Mouse (Mus musculus) myocyte (in vitro differentiated cells): ENCODE results near the gene Kremen1. TPM values are rescaled to one million over a fixed set of nuclear protein-coding genes. Genes with fewer than 3 reads are reported as not detected.

Source experiments
- H3K27me3 ChIP-seq: one replicate; pipeline ENCODE4 v1.6.1; 2011; ENCODE audit not compliant: control insufficient read depth, insufficient read depth, insufficient read length
- H3K36me3 ChIP-seq: one replicate; pipeline ENCODE4 v1.6.1; 2011; ENCODE audit not compliant: control insufficient read depth, insufficient read depth
- H3K4me2 ChIP-seq: one replicate; pipeline ENCODE4 v1.6.1; 2011; ENCODE audit warnings: low read depth, control low read depth
- H3K4me3 ChIP-seq: one replicate; pipeline ENCODE4 v1.5.1; 2011; ENCODE audit warnings: mild to moderate bottlenecking, control low read depth, moderate library complexity
- H3K79me2 ChIP-seq: one replicate; pipeline ENCODE4 v1.6.1; 2011; ENCODE audit not compliant: control insufficient read depth, insufficient read depth
- H3ac ChIP-seq: one replicate; pipeline ENCODE4 v1.6.1; 2011; ENCODE audit not compliant: control insufficient read depth, insufficient read length
- CEBPB ChIP-seq: IDR thresholded peaks from 2 replicates; pipeline ENCODE4 v1.6.1; 2011; ENCODE audit warnings: mild to moderate bottlenecking, moderate library complexity; ENCODE audit not compliant: poor library complexity, insufficient read depth, severe bottlenecking
- E2F4 ChIP-seq: IDR thresholded peaks from one replicate; pipeline ENCODE4 v1.6.1; 2011; ENCODE audit warnings: mild to moderate bottlenecking, control low read depth, moderate library complexity; ENCODE audit not compliant: insufficient read depth
- MAX ChIP-seq: IDR thresholded peaks from one replicate; pipeline ENCODE4 v1.6.1; 2011; ENCODE audit warnings: low read depth, mild to moderate bottlenecking, control low read depth
- MYOD1 ChIP-seq, 3 experiments: IDR thresholded peaks; one replicate each; pipeline ENCODE4 v1.6.1; 2011; ENCODE audit warnings: control low read depth in 2 of 3, low read depth in 2 of 3, mild to moderate bottlenecking in 2 of 3, moderate library complexity in 1 of 3; ENCODE audit not compliant: insufficient read length in 2 of 3, control insufficient read depth in 1 of 3
- MYOG ChIP-seq, 3 experiments: IDR thresholded peaks; one replicate each; pipeline ENCODE4 v1.6.1; 2011; ENCODE audit warnings: control low read depth in 2 of 3, low read depth in 2 of 3, mild to moderate bottlenecking in 2 of 3; ENCODE audit not compliant: insufficient read length in 2 of 3, control insufficient read depth in 1 of 3, insufficient read depth in 1 of 3
- POLR2A ChIP-seq: IDR thresholded peaks from one replicate; pipeline ENCODE4 v1.6.1; 2011; ENCODE audit warnings: low read depth, mild to moderate bottlenecking, control low read depth, moderate library complexity; ENCODE audit not compliant: insufficient read length
- POLR2AphosphoS2 ChIP-seq: IDR thresholded peaks from one replicate; pipeline ENCODE4 v1.6.1; 2011; ENCODE audit warnings: low read depth, control low read depth; ENCODE audit not compliant: insufficient read length
- REST ChIP-seq: IDR thresholded peaks from one replicate; pipeline ENCODE4 v1.6.1; 2011; ENCODE audit warnings: mild to moderate bottlenecking, control low read depth, moderate library complexity; ENCODE audit not compliant: insufficient read depth, insufficient read length
- SRF ChIP-seq: IDR thresholded peaks from one replicate; pipeline ENCODE4 v1.6.1; 2011; ENCODE audit warnings: low read depth; ENCODE audit not compliant: control insufficient read depth, insufficient read length
- TCF12 ChIP-seq: IDR thresholded peaks from one replicate; pipeline ENCODE4 v1.6.1; 2011; ENCODE audit warnings: mild to moderate bottlenecking, control low read depth; ENCODE audit not compliant: poor library complexity, insufficient read depth, severe bottlenecking
- TCF3 ChIP-seq: IDR thresholded peaks from one replicate; pipeline ENCODE4 v1.6.1; 2011; ENCODE audit warnings: low read depth, control low read depth; ENCODE audit not compliant: insufficient read length
- USF1 ChIP-seq: IDR thresholded peaks from one replicate; pipeline ENCODE4 v1.6.1; 2011; ENCODE audit warnings: low read depth, mild to moderate bottlenecking, control low read depth, moderate library complexity
- polyA plus RNA-seq: library from polyadenylated mRNA; unstranded; fragments of >200 nt; fragmentation: generic; extraction: Trizol; gene quantifications from one replicate; pipeline ENCODE4 v1.2.1, GENCODE M21; 2012; ENCODE audit warnings: missing spikeins

Kremen1 gene
- polyA plus RNA-seq, 1 experiment, result 79.3 TPM

DNA sequence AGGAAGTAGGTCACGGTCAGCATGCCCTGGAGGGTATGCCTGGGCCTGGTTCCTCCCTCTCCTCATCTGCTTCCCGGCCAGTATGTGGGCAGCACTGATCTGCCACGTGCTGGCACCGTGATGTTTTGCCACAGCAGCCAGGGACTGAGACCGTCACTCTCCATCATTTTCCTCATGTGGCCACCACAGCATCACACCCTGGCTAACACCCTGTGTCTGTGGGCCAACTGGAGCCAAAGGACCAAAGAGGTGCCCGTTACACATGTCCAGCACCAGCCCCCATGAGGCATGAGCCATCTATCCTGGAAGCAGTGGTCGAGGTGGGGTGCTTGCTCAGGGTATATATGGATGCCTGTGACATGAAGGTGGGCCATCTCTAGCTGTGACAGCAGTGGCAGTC, 86.2 kb downstream of the Kremen1 start:
- H3K27me3 ChIP-seq, result no peaks in the 10 kb centered on the region
- H3K4me2 ChIP-seq, result no peak overlapping the region
- no peak overlapping the region for H3K4me3 ChIP-seq
- TF ChIP-seq TCF3 (no peak), USF1 (no peak), E2F4 (no peak), CEBPB (no peak), MAX (no peak), SRF (no peak), TCF12 (no peak), POLR2AphosphoS2 (no peak), MYOG (IDR thresholded peaks at IDR 0.05; ENCODE audit: control insufficient read depth in 1 of 3, insufficient read depth in 1 of 3, insufficient read length in 2 of 3, low read depth in 2 of 3) (no peak), REST (no peak), POLR2A (no peak), MYOD1 (IDR thresholded peaks at IDR 0.05; ENCODE audit: control insufficient read depth in 1 of 3, insufficient read length in 2 of 3, low read depth in 2 of 3) (no peak)
- no peak overlapping the region for H3ac ChIP-seq
- H3K79me2 ChIP-seq, result no peaks in the 10 kb centered on the region
- H3K36me3 ChIP-seq, result no peaks in the 10 kb centered on the region

DNA sequence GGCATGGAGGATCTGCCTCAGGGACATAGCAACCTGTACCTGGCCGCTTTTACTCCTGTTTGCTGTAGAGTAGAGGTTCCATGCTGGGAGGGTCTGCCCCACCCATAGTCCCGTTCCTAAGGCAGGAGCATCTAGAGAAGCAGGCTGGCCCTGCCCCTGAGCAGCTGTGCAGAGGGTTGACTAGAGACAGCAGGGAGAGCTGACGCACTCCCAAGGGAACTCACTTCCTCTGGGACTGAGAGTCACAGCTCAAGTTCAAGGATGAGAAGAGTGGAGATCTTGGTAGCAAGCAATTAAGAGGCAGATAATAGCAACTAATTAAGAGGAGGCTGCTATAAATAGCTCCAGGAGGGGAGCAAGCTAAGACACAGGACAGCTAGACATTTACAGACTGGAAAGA, 88.5 kb downstream of the Kremen1 start:
- Histone ChIP-seq H3K4me3 (no peak overlapping the region), H3K36me3 (no peaks in the 10 kb centered on the region), H3ac (no peak overlapping the region), H3K27me3 (no peaks in the 10 kb centered on the region), H3K79me2 (no peaks in the 10 kb centered on the region), H3K4me2 (peak overlapping the region; percentile 30)
- TF ChIP-seq MYOG (IDR thresholded peaks at IDR 0.05; ENCODE audit: control insufficient read depth in 1 of 3, insufficient read depth in 1 of 3, insufficient read length in 2 of 3, low read depth in 2 of 3) (peak in 2 of 3 experiments; percentile 36 to 77), MYOD1 (IDR thresholded peaks at IDR 0.05; ENCODE audit: control insufficient read depth in 1 of 3, insufficient read length in 2 of 3, low read depth in 2 of 3) (peak in 2 of 3 experiments; percentile 53 to 65), POLR2A (no peak)

DNA sequence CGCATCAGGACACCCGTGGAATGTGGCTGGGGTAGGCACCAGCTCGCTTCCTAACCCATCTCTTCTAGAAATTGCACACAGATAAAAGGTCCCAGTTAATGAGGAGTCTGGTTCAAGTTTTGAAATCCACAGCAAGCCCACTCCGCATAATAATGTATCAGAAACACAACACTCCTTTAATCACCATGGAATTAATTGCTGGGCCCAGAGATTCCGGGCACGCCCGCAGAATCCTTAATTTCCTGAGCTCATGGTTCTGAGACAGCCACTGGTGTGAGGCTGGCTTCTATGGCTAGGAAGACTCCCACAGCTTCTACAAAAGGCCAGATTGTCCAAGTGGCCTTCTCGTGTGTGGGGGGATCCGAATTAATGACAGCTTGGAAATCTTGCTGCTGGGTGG, 94.0 kb downstream of the Kremen1 start:
- Histone ChIP-seq H3K4me3 (no peak overlapping the region), H3K79me2 (no peaks in the 10 kb centered on the region), H3K27me3 (no peaks in the 10 kb centered on the region), H3K4me2 (no peak overlapping the region), H3ac (no peak overlapping the region), H3K36me3 (no peaks in the 10 kb centered on the region)
- no peak for TF ChIP-seq E2F4
- no peak for TF ChIP-seq POLR2AphosphoS2
- no peak for TF ChIP-seq REST
- no peak for TF ChIP-seq TCF12
- no peak for TF ChIP-seq MYOD1 (IDR thresholded peaks at IDR 0.05; ENCODE audit: control insufficient read depth in 1 of 3, insufficient read length in 2 of 3, low read depth in 2 of 3)
- TF ChIP-seq CEBPB, result no peak
- TF ChIP-seq MAX, result no peak
- no peak for TF ChIP-seq TCF3
- no peak for TF ChIP-seq USF1
- TF ChIP-seq MYOG (IDR thresholded peaks at IDR 0.05; ENCODE audit: control insufficient read depth in 1 of 3, insufficient read depth in 1 of 3, insufficient read length in 2 of 3, low read depth in 2 of 3), result no peak
- no peak for TF ChIP-seq SRF
- TF ChIP-seq POLR2A, result no peak

DNA sequence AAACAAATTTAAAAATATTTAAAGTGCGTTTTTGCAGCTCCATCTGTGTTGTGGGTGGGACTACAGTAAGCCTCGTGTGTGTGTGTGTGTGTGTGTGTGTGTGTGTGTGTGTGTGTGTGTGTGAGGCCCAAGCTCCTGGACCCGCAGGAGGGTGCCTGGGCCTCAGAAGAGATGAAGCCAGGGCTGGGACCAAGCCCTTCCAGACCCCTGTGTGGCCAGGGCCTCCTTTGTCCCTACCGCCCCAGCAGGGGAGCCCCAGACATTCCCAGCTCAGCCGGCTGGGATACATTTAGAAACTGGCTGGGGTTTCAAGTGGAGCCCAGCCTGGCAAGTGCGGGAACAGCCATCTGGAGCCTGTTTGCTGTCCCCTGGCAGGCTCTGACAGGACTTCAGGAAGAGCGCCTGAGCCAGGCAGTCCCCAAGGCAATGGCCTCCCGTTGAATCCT, 95.9 kb downstream of the Kremen1 start:
- no peak for TF ChIP-seq TCF12
- no peak for TF ChIP-seq MAX
- TF ChIP-seq MYOG (IDR thresholded peaks at IDR 0.05; ENCODE audit: control insufficient read depth in 1 of 3, insufficient read depth in 1 of 3, insufficient read length in 2 of 3, low read depth in 2 of 3), result no peak
- no peak for TF ChIP-seq CEBPB
- no peak for TF ChIP-seq POLR2A
- TF ChIP-seq USF1, result no peak
- TF ChIP-seq SRF, result no peak
- TF ChIP-seq MYOD1 (IDR thresholded peaks at IDR 0.05; ENCODE audit: control insufficient read depth in 1 of 3, insufficient read length in 2 of 3, low read depth in 2 of 3), result no peak
- no peak for TF ChIP-seq POLR2AphosphoS2
- TF ChIP-seq TCF3, result no peak
- no peak for TF ChIP-seq E2F4
- TF ChIP-seq REST, result no peak
- no peak overlapping the region for H3K4me3 ChIP-seq

DNA sequence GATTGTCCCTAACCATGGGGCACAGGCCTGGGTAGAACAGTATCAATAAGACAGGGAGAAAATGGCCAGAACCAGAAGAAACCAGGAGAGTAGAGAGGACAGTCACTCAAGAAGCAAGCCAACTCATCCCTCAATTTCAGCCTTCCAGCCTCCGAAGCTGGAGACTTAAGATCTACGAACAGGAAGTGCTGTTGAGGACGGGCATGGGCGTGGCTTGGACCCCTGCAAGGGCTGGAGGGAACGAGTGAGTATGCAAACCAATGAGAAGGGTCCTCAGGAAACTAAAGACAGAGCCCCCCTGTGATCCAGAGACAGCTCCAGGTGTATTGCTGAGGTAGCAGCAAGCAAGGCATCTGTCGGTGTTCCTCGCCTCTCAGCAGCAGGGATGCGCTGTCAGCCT, 97.0 kb downstream of the Kremen1 start:
- no peak overlapping the region for H3K4me2 ChIP-seq
- H3K36me3 ChIP-seq, result no peaks in the 10 kb centered on the region
- no peaks in the 10 kb centered on the region for H3K27me3 ChIP-seq
- H3K4me3 ChIP-seq, result no peak overlapping the region
- TF ChIP-seq TCF3, result no peak
- TF ChIP-seq POLR2A, result no peak
- no peak for TF ChIP-seq E2F4
- H3ac ChIP-seq, result no peak overlapping the region
- H3K79me2 ChIP-seq, result no peaks in the 10 kb centered on the region

More for the DNA sequence above, 95.9 kb downstream of the Kremen1 start:
- Histone ChIP-seq H3ac (no peak overlapping the region), H3K36me3 (no peaks in the 10 kb centered on the region), H3K79me2 (no peaks in the 10 kb centered on the region), H3K27me3 (no peaks in the 10 kb centered on the region), H3K4me2 (no peak overlapping the region)
